Mouse (Mus musculus): ENCODE results near the gene Cox8a. TPM values are rescaled to one million over a fixed set of nuclear protein-coding genes. Genes with fewer than 3 reads are reported as not detected.

The Cox8a gene
- polyA plus RNA-seq (2015; fragmentation: Nextera tagmentation; extraction: Ambion mirVana): 1,475 and 1,664 TPM in 2 replicates

DNA sequence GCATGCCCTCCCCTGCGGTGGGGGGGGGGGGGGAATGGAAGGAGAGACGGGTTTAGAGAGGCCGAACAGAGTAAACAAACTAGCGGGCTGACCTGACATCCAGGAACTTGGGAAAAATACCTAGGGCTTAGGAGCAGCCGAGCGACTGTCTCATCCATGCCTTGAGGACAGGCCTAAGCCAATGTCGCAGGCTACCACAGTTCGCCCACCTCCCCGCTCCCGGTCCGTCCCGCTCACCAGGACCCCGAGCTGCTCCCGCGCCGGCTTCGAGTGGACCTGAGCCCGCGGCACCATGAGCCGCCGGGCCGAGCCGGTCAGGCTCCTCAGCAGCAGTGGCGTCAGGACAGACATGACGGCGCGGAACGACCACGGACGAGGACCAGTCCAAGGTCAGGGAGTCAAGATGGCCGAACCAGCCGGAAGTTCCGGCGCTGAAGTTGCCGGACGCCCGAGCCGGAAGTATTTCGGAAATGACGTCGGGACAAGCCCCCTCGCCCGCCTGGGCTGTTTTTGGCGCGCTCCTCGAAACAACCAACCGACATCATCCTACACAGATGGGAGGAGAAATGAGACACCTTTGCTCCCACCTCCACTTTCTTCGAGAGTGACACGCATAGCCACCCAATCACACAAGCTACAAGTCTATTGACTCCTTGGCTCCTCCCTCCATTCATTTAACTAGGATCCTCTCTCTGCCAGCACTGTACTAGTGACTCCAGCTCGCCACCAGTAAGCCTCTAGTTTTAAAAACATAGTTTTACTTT lies at the start of gene Cox8a:
Cox8a (minus strand) TSS at position 455 of the 764 bp plus-strand sequence.

DNA sequence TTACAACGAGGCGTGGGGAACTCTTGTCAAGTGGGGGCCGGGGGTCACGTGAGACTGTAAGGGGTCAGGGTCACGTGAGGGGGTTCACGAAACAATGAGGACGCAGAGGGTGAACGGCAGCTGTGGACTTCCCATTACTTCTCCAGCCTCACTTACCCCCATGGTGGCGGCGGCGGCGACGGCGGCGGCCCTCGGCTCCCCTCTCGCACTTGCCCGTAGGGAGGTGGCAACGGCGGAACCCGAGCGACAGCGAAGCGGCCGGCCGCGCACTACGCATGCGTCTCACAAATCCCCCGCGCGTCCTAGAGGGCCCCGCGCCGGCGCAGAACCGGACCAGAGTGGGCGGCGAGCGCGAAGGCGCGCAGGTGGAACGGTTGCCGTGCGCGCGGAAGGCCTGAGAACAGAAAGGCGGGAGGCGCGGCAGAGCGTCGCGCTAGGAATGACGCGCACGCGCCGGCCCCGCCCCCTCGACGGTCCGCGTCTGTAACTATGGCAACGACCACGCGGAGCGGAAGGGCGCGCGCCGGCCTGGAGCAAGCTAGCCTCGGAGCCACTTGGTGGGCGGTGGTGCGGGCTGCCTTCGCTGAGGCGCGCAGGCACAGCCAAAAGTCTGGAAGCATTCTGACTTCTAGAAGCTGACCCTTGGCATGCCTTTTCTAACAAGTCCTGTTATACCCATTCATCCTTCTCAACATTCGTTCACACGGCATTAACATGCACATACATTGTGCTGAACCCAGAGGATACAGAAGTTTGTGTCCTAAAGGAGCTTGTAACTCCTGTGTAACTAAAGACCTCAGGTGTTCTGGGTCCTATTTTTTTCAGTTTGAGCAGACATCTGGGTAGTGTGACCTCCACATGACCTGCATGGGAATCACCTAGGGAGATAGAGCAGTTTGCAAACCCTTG lies 23.6 kb upstream of the Cox8a start, which contains the start of gene Naa40:
Naa40 (minus strand) TSS at position 402 of the 909 bp plus-strand sequence.

GRCm38 (mm10) chr19:7205753-7206736 lies 11.4 kb downstream of the Cox8a start, which contains the start of gene Otub1:
Gene Otub1 (minus strand): TSS chr19:7206316.

Other genes with a start within 250 kb of the Cox8a start
- gene Ppp1r14b, start 242.6 kb downstream of the Cox8a start, polyA plus RNA-seq (2015; fragmentation: Nextera tagmentation; extraction: Ambion mirVana): 140 and 156 TPM in 2 replicates
- 19.9 and 25.4 TPM in 2 replicates for gene Plcb3, start 241.1 kb downstream of the Cox8a start, polyA plus RNA-seq (2015; fragmentation: Nextera tagmentation; extraction: Ambion mirVana)
- gene Fkbp2, start 237.1 kb downstream of the Cox8a start, polyA plus RNA-seq (2015; fragmentation: Nextera tagmentation; extraction: Ambion mirVana): 128 and 174 TPM in 2 replicates
- gene Vegfb, start 230.0 kb downstream of the Cox8a start, polyA plus RNA-seq (2015; fragmentation: Nextera tagmentation; extraction: Ambion mirVana): 32.8 and 49.2 TPM in 2 replicates
- 30.8 and 47.0 TPM in 2 replicates for gene Dnajc4, start 225.0 kb downstream of the Cox8a start, polyA plus RNA-seq (2015; fragmentation: Nextera tagmentation; extraction: Ambion mirVana)
- gene Nudt22, start 221.5 kb downstream of the Cox8a start, polyA plus RNA-seq (2015; fragmentation: Nextera tagmentation; extraction: Ambion mirVana): 33.0 and 55.2 TPM in 2 replicates
- 10.4 and 13.5 TPM in 2 replicates for gene Trpt1, start 221.5 kb downstream of the Cox8a start, polyA plus RNA-seq (2015; fragmentation: Nextera tagmentation; extraction: Ambion mirVana)
- 8.6 and 12.4 TPM in 2 replicates for gene Fermt3, start 198.1 kb downstream of the Cox8a start, polyA plus RNA-seq (2015; fragmentation: Nextera tagmentation; extraction: Ambion mirVana)
- 63.4 and 96.8 TPM in 2 replicates for gene Stip1, start 177.6 kb downstream of the Cox8a start, polyA plus RNA-seq (2015; fragmentation: Nextera tagmentation; extraction: Ambion mirVana)
- 20.7 and 38.8 TPM in 2 replicates for gene Macrod1, start 160.8 kb downstream of the Cox8a start, polyA plus RNA-seq (2015; fragmentation: Nextera tagmentation; extraction: Ambion mirVana)
- 2.6 and 4.1 TPM in 2 replicates for gene Flrt1, start 111.9 kb downstream of the Cox8a start, polyA plus RNA-seq (2015; fragmentation: Nextera tagmentation; extraction: Ambion mirVana)
- 131 and 158 TPM in 2 replicates for gene Otub1, start 11.3 kb downstream of the Cox8a start, polyA plus RNA-seq (2015; fragmentation: Nextera tagmentation; extraction: Ambion mirVana)
- gene Naa40, start 23.6 kb upstream of the Cox8a start, polyA plus RNA-seq (2015; fragmentation: Nextera tagmentation; extraction: Ambion mirVana): 15.9 and 22.8 TPM in 2 replicates
- 4.2 and 4.9 TPM in 2 replicates for gene Rcor2, start 49.7 kb upstream of the Cox8a start, polyA plus RNA-seq (2015; fragmentation: Nextera tagmentation; extraction: Ambion mirVana)
- 22.2 and 27.2 TPM in 2 replicates for gene Mark2, start 124.2 kb upstream of the Cox8a start, polyA plus RNA-seq (2015; fragmentation: Nextera tagmentation; extraction: Ambion mirVana)
- gene Spindoc, start 165.4 kb upstream of the Cox8a start, polyA plus RNA-seq (2015; fragmentation: Nextera tagmentation; extraction: Ambion mirVana): 14.2 and 15.1 TPM in 2 replicates
- gene 2700081O15Rik, start 200.0 kb upstream of the Cox8a start, polyA plus RNA-seq (2015; fragmentation: Nextera tagmentation; extraction: Ambion mirVana): 5.1 and 6.6 TPM in 2 replicates

Data from adrenal gland, postnatal 0 days (tissue).